Mouse (Mus musculus) megakaryocyte-erythroid progenitor cell, adult 5-6 weeks (primary cell): ENCODE measurements at regions not wholly inside any gene's neighbourhood (a gene's known extent, or its start where the extent isn't known, plus 50 kb on each side); places are given as distances from the start of the nearest gene placed in this dataset.

ENCODE experiments used
- ATAC-seq: replicated peaks from 2 replicates; pipeline ENCODE4 v1.8.0; 2016; ENCODE audit warnings: mild to moderate bottlenecking, inconsistent platforms; ENCODE audit not compliant: severe bottlenecking, poor library complexity, low FRiP score, low TSS enrichment

GRCm38 (mm10) chr10:111801021-111801793 is 171.3 kb upstream of the Krr1 start:
- ATAC-seq, result no peak

- no peak for ATAC-seq
Measured at GRCm38 (mm10) chr10:111801794-111802359, 170.6 kb upstream of the Krr1 start.

GRCm38 (mm10) chr10:111806333-111806732 is 166.1 kb upstream of the Krr1 start:
- ATAC-seq, result peak; percentile 93

GRCm38 (mm10) chr10:111806916-111807315 is 165.5 kb upstream of the Krr1 start:
- no peak for ATAC-seq

GRCm38 (mm10) chr10:111813736-111814135 is 158.7 kb upstream of the Krr1 start:
- ATAC-seq, result no peak

GRCm38 (mm10) chr10:111814648-111815047 is 157.8 kb upstream of the Krr1 start:
- no peak for ATAC-seq

- ATAC-seq, result no peak
Measured at GRCm38 (mm10) chr10:111815160-111815559, 157.3 kb upstream of the Krr1 start.

- ATAC-seq, result no peak
Measured at GRCm38 (mm10) chr10:111815821-111816599, 156.5 kb upstream of the Krr1 start.

- no peak for ATAC-seq
Measured at GRCm38 (mm10) chr10:111819755-111820451, 152.6 kb upstream of the Krr1 start.

- peak; percentile 94 for ATAC-seq
Measured at GRCm38 (mm10) chr10:111824820-111825219, 147.6 kb upstream of the Krr1 start.

- ATAC-seq, result no peak
Measured at GRCm38 (mm10) chr10:111826033-111826754, 146.3 kb upstream of the Krr1 start.

- no peak for ATAC-seq
Measured at GRCm38 (mm10) chr10:111827246-111827645, 145.2 kb upstream of the Krr1 start.

GRCm38 (mm10) chr10:111827930-111828329 is 144.5 kb upstream of the Krr1 start:
- no peak for ATAC-seq

- ATAC-seq, result no peak
Measured at GRCm38 (mm10) chr10:111828610-111829009, 143.9 kb upstream of the Krr1 start.

- no peak for ATAC-seq
Measured at GRCm38 (mm10) chr10:111829291-111829690, 143.2 kb upstream of the Krr1 start.

GRCm38 (mm10) chr10:111831105-111831504 is 141.4 kb upstream of the Krr1 start:
- ATAC-seq, result no peak

- no peak for ATAC-seq
Measured at GRCm38 (mm10) chr10:111833611-111834010, 138.9 kb upstream of the Krr1 start.

- peak; percentile 92 for ATAC-seq
Measured at GRCm38 (mm10) chr10:111834280-111834679, 138.2 kb upstream of the Krr1 start.
